Mouse (Mus musculus) right cerebral cortex, adult 2 months (tissue): ENCODE measurements around the gene Pfkl.
"Not testable (repeated sequence)": the region's sequence is repeated elsewhere in the genome, so short reads cannot be mapped to it uniquely, and the experiment has no call there.

ENCODE experiments used
- DNase-seq, 2 experiments: peaks; one replicate each; pipeline ENCODE4 v3.0.0; 2021 to 2022; ENCODE audit warnings: low spot score in 2 of 2

Gene Pfkl

GRCm38 (mm10) chr10:78012661-78013495, 3.0 kb upstream of the Pfkl start:
- no peak for DNase-seq

GRCm38 (mm10) chr10:78011116-78011515, 1.2 kb upstream of the Pfkl start:
- DNase-seq: not testable (repeated sequence)

- no peak for DNase-seq
Measured at GRCm38 (mm10) chr10:78010335-78010734, 452 bp upstream of the Pfkl start.

GRCm38 (mm10) chr10:78009184-78009944, 519 bp downstream of the Pfkl start:
- DNase-seq: peak; percentile 91 to 92

DNA sequence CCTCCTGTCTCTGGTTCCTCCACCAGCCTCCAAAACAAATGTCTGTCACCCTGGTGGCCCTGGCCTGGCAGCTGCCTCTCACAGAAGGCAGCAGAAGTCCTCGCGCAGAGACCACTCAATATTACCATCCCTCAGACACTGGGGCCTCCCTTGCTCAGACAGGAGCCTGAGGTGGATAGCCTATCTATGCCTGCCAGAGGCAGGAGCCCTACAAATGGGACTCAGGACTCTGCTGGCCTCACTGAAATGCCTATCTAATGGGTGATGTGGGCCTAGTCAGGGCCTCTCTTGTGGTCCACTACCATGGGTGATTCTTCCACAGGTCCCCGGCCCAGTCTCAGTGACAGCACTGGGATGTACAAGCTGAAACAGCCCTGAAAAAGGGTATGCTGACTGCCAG, 1.7 kb downstream of the Pfkl start:
- no peak for DNase-seq

GRCm38 (mm10) chr10:78007203-78007602, 2.7 kb downstream of the Pfkl start:
- no peak for DNase-seq

DNA sequence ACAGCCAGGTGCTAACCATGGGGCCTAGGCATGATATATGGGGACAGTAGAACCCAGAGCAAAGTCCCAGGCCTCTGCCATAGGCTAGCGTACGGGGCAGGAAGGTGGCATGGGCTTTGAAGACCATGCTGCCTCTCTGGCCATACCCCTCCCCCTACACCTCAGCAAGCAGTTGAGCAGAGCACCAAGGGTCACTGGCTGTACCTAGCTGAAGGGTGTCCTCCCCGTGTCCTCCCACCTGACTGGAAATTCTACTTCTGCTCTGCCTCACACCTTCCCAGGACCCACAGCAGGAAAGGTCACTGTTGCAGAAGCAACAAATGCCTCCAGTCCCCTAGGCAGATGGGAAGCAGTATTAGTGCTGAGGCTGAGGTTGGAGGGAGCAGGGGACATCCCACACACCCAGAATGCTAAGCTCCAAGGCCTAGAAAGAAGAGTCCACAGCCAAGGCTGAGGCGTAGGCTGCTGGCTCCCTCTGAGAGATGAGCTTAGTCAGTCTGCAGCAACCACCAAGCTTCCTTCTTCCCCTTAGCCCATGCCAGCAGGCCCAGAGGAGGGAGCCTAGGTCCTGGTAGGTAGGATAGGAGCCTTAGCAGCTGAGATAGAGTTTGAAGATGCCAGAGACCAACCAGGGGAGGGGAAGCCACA, 4.0 kb downstream of the Pfkl start:
- no peak for DNase-seq

DNA sequence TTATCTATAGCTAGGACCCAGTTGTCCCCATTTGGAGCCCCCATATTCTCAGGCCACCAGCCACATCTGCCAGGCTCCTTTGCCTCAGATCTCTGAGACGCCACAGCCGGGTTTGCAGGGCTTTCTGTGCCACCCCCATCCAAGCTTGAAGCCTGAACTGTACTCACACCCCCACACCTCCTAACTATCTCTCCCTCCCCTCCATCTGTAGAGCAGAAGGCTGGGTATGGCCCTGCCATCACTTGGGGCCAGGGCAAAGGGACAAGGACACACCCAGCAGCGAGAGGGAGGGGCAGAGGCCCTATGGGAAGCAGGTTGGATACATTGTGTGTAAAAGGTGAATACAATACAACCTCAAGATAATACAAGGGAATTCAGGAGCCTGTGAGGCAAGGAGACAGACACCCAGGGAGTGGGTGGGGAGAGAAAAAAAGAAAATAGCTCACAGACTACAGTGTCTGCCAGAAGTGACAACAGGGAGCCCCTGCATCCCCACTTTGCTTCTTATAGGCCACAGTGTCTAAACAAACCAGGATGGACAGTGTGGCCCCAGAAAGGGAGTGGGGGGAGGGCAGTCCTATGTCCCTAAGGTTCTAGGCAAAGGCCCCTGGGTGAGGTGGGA, 5.3 kb downstream of the Pfkl start:
- peak; percentile 71 to 75 for DNase-seq

- DNase-seq: no peak
Measured at GRCm38 (mm10) chr10:78002316-78002715, 7.6 kb downstream of the Pfkl start.

DNA sequence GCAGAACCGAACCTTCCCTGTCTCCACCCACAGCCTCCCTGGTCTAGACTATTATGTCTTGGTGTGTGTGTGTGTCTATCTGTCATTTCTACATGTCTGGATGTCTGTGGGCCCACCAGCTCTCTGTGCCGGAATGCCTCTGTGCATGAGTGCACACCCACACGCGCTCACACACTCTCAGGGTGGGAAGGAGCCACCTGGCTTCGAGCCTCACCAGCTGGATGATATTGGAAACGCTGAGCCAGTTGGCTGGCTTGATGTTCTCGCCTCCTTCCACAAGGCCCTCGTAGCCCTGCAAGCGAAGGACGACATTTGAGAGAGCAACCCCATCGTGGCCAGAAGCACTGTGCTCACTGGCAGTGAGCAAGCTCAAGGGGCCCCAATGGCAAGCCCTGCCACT, 8.1 kb downstream of the Pfkl start:
- DNase-seq: peak; percentile 92

DNA sequence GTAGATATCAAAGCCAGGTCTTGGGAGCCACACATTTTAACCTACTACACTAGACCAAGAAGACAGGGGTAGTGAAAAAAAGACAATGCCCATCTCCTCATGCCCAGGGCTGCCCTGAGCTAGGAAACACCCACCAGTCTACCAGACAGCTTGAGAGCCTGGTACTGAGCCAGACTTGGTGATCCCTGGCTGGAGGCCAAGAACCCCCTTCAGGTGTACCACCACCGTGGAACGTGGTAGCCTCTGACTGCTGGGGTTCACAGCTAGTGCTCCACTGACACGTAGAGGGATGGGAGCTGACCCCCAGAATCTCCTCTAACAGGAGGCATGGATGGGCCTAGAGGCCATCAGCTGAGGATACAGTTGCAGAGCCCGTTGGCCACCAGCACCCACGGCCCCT, 9.7 kb downstream of the Pfkl start:
- DNase-seq: no peak

DNA sequence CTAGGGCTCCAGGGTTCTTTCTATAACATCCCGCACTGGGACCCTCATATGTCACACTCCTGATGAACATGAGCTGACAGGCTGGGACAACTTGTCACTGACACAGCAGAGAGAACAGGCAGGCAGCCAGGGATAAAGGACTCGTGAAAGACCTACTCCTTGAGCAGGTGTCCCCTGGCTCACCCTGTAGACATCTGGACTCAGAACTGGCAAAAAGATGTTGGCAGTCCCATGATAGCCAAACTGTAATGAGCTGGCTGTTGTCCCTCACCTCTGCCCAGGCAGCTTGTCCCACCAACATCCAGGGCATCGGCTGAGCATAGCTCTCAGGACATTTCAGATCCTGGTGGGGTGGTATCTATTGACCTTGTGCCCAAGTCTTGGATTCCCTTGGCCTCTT, 14.2 kb downstream of the Pfkl start:
- no peak for DNase-seq

DNA sequence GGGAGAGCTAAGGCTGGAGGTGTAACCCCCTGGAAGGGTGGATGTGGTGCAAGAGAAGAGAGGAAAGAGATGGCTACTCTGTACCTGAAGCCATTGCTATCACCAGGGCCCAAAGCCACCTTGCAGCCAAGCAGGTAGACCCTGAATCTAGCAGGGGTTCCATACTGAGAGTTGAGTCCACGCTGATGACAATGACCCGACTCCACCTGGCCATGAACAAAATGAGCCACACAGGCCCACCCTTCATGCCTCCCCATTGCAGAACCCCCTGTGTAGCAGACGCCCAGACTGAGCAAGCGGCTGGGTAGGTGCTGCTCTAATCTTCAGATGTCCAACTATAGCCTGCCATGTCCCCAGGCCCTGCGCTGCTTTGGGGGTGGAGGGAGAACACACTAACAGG, 24.1 kb downstream of the Pfkl start:
- no peak for DNase-seq

- DNase-seq: peak; percentile 73 to 81
Measured at GRCm38 (mm10) chr10:77984660-77985059, 25.2 kb downstream of the Pfkl start.

DNA sequence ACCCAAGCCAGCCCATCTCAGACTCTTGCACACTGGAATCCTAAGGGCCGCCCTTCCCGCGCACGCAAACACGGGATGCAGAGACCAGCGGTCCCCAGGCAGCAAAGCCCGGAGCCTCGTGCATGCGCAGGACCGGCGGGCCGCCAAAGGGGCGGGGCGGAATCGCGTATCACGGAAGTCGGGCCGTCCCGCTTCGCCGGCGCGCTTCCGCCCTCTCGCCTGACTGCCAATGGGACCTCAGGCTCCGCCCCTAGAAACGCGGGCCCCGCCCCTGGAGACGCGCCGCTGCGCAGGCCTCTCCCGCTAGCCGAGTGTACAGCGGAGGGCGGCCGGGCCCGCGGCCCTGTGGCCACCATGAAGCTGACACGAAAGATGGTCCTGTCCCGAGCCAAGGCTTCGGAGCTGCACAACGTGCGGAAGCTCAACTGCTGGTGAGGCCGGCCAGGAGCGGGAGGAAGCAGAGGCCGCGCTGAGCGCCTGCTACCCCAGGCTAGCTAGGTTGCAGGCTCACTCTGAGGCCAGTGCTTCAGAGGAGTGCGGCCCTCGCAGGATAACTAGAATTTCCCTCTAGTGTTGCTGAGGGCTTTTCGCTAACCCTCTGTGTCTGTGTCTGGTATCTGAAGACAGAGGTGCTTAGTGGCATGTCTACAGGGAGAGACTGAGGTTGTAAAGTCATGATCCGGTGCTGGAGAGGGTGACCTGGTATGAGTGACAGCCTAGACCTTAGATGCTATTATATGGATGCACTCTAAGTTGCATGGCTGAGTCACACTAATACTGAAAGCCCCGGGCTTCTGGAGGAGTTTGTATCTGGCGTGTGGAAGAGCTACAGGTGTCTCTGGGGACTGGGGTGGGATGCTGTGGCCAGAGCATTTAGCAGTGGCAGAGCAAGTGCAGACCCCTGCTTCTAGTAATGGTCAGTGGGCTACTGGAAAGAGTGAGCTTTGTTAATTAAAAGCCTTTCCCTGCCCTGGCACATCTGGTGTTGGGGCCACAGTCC, 31.2 kb downstream of the Pfkl start, which contains the start of gene 1810043G02Rik:
1810043G02Rik (plus strand) TSS at position 174 of the 1,000 bp plus-strand sequence.
- DNase-seq: peak; percentile 98 to 99

GRCm38 (mm10) chr10:77976458-77977150, 33.3 kb downstream of the Pfkl start:
- DNase-seq: no peak

DNA sequence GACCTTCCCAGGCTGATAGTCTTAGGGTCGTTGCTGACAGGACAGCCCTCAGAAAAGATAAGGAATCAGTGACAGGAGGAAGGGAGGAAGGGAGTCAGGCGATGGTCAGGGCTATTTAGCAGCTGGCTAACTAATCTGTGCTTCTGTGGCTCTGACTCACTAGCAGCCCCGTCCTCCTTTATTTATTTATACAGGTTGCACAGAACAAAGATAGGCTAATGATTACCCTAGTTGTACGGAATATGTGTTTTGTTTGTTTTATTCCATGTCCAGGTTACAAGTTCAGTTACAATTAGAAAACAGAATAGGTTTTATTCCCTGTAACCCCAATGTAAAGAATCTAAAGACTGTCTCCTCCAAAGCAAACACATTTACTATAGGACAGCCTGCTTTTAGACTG, 34.2 kb downstream of the Pfkl start:
- DNase-seq: no peak

- no peak for DNase-seq
Measured at GRCm38 (mm10) chr10:77974811-77975210, 35.1 kb downstream of the Pfkl start.

DNA sequence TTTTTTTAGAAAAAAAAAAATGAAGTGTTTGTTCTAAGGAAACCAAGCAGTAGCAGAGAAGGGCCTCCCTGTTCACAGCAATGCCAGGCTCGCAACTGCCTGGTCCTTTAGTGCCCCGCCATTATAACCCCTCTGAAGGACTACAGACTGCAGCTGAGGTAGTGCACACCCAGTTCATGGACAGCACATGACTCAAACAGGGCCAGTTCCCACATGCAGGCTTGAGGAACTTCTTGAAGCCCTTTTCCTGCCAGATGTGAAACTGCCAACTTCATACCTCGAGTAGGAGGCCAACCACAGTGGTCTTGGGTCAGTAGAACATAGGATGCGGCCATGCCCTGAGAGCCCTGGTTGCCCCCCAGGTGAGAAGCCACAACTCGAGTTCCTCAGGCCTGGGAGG, 35.6 kb downstream of the Pfkl start:
- DNase-seq: no peak
